Mouse (Mus musculus) frontal cortex, postnatal 25 days (tissue): Measurements from ENCODE around the gene Ehd2.

Experiments
- DNase-seq, 2 experiments: peaks; one replicate each; pipeline ENCODE4 v3.0.0; 2022; ENCODE audit warnings: low spot score in 2 of 2

Gene Ehd2

GRCm38 (mm10) chr7:15907971-15908590 lies 59.3 kb downstream of the Ehd2 start:
- DNase-seq: no peak

GRCm38 (mm10) chr7:15906602-15907001 lies 60.8 kb downstream of the Ehd2 start:
- no peak for DNase-seq

GRCm38 (mm10) chr7:15905861-15906260 lies 61.5 kb downstream of the Ehd2 start:
- DNase-seq: no peak

GRCm38 (mm10) chr7:15901366-15902048 lies 65.9 kb downstream of the Ehd2 start:
- DNase-seq: no peak
